Mouse (Mus musculus) thymus, postnatal 36 days (tissue): Measurements from ENCODE around the gene Tcea2.
A peak's percentile ranks its signal among the peaks of the same experiment; 100 is the strongest.

Experiments
- DNase-seq, 2 experiments: peaks; one replicate each; pipeline ENCODE4 v3.0.0; 2022; ENCODE audit warnings: mixed read lengths in 2 of 2

The Tcea2 gene

DNA sequence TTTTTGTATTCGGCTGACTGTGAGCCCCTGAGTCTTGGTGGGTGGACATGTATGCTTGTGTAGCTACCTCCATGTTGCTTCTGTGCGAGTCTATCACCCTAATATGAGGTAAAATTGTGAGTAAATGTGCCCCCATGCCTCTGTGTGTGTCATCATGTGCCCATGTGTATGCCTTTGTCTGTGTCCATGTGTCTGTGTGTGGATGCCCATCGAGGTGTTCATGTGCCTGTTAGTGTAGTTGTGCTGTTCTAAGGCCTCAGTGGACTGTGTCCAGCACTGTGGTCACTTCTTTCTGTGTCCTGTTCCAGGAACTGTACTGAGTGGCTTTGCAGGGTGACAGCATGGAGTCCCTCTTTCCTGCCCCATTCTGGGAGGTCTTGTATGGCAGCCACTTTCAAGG lies 35.3 kb downstream of the Tcea2 start:
- no peak for DNase-seq

GRCm38 (mm10) chr2:181716991-181717390 lies 36.9 kb downstream of the Tcea2 start:
- DNase-seq: no peak

- no peak for DNase-seq
Measured at GRCm38 (mm10) chr2:181720061-181720460, 40.0 kb downstream of the Tcea2 start.

- no peak for DNase-seq
Measured at GRCm38 (mm10) chr2:181721200-181721599, 41.1 kb downstream of the Tcea2 start.

DNA sequence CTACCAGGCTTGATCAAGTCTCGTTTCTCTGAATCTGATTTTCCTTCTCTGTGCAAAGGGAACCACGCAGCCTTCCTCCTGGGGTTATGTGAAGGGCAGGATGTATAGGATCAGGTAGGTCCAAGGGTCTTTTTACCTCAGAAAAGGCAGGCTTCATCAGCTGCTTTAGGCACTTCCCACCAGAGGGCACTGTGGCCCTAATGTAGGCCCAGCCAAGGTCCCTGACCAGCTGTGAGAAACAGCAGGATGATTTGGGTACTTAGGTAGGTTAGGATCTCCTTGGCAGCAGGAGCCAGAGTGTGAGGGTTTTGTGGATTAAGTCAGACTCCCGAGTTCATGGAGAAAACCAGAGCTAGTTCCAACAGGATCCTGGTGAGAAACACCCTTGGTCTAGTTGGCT lies 42.1 kb downstream of the Tcea2 start:
- peak in 1 of 2 experiments; percentile 12 for DNase-seq

- no peak for DNase-seq
Measured at GRCm38 (mm10) chr2:181727659-181728262, 47.7 kb downstream of the Tcea2 start.

- peak; percentile 32 to 56 for DNase-seq
Measured at GRCm38 (mm10) chr2:181730051-181730450, 49.9 kb downstream of the Tcea2 start.
